Mouse (Mus musculus): ENCODE results near the gene Jaml. TPM values are rescaled to one million over a fixed set of nuclear protein-coding genes. Genes with fewer than 3 reads are reported as not detected.
A peak's percentile ranks its signal among the peaks of the same experiment; 100 is the strongest.
"Not testable (repeated sequence)": the region's sequence is repeated elsewhere in the genome, so short reads cannot be mapped to it uniquely, and the experiment has no call there.

Jaml gene
- total RNA-seq (2022): 1 to 10 TPM in 2 of 4 experiments, under 1 TPM in 1, not detected in 1; 0.74 to 1.5 (median 1.4) TPM

DNA sequence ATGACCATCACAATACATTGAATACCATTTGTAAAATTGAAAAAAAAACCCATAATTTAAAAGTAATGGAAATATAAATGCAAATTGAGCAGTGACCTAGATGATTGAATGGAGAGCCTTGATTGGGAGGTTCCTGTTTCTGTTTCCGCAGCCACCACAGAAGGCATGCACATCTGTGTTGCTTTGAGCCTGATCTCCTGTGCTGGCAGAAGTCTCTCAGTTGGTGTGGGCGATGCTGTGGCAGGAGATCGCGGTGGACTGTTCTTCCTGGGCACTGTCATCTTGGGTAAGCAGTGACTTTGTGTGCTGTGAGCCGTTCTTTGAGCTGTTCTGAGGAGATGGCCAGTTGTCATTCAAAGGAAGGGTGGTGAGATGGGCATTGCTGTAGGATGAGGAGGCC is at the start of gene Jaml:
TSS of gene Jaml (plus strand) at position 173 of the 400 bp plus-strand sequence.
- DNase-seq (ENCODE audit: low spot score in 2 of 2): no peak

- no peak for DNase-seq (ENCODE audit: low spot score in 2 of 2)
Measured at GRCm38 (mm10) chr9:45030341-45030740, 48.6 kb upstream of the Jaml start.

GRCm38 (mm10) chr9:45032261-45032660 is 46.7 kb upstream of the Jaml start:
- DNase-seq (ENCODE audit: low spot score in 2 of 2): no peak

- no peak for DNase-seq (ENCODE audit: low spot score in 2 of 2)
Measured at GRCm38 (mm10) chr9:45034526-45034925, 44.5 kb upstream of the Jaml start.

- DNase-seq (ENCODE audit: low spot score in 2 of 2): not testable (repeated sequence)
Measured at GRCm38 (mm10) chr9:45037803-45038202, 41.2 kb upstream of the Jaml start.

- no peak for DNase-seq (ENCODE audit: low spot score in 2 of 2)
Measured at GRCm38 (mm10) chr9:45039499-45039898, 39.5 kb upstream of the Jaml start, which contains the start of gene Mpzl2. Gene Mpzl2 (plus strand): TSS chr9:45039799.

DNA sequence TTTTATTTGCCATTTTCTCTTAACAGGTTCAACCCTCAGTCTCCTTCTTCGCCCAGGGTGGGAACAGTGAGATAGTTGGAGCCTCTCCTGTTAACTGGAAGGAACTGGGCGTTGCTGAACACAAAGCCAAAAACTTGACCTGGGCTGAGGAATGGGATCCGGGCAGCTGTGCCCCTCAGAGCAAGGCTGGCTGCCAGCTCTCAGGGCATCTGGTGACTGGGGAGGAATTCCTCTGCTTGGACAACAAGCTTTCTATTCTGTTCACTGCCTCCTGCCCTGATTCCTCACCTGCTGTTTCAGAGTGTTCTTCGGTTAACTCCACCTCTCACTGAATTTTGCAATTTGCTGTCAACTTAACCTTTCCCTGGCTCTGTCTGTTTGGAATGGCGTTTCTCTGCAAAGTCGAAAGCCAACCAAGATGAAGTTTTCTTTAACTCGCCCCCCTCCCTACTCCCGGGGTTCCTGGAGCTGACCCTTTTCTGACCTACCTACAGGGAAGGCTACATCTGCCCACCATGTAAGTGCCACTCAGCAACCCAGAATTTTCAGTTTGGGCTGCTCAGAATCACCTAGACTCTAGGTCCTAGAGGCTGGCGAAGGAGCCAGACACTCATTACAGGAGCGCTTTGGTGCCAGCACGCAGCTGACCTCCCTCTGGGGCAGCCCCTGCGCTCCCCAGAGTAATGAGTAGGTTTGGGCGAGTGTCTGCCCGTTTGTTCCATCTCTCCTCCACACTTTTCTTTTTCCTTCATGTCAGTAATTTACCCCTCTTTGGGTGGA is 38.7 kb upstream of the Jaml start:
- no peak for DNase-seq (ENCODE audit: low spot score in 2 of 2)

GRCm38 (mm10) chr9:45041131-45041838 is 37.7 kb upstream of the Jaml start:
- DNase-seq (ENCODE audit: low spot score in 2 of 2): no peak

DNA sequence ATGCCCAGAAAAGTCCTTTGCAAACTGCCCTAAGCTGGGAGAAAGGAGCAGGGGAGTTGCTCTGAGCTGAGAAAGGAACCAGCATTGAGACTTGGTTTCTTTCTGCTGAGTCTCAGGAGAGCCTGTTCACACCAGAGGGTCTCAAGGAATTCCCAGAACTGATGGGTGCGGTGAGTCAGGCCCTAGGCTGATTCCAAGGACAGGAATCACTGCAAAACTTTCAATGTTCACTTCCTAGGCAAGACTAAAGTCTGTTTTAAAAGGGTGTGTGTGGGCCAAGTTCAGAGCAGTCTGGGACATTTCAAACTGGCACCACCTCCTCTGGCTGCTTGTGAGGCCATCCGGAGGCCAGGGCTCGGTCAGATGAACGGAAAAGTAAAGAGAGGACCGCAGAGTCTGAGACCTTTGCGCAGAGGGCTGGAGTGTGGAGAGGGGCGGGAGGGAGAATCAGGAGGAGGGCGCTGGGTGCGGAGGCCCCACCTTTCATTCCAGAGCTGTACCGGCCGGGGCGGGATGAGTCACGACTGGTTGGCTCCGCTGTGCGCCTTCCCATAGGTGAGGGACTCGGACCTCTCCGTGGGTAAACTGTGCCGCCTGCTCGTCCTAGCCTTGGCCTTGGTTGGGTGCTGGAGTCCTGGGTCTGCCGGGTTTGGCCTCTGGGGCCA is 36.8 kb upstream of the Jaml start:
- no peak for DNase-seq (ENCODE audit: low spot score in 2 of 2)

DNA sequence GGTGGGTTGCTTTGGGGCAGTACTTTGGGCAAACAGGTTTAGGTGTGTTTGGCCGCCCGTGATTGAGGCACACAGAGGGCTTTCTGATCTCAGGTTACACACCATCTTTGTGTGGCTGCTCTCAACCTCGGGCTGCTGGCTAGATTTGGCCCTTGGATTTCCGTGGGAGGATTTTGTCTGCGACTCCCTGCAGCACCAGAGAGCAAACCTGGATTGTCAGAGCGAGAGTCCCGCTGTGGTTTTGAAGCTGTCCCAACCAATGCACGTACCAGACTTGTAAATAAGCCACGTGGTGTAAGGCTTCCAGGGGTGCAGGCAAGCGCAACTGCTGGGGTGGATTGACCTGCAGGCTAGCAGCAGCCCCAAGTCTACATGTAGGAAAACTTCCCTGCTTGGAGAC is 36.0 kb upstream of the Jaml start:
- DNase-seq (ENCODE audit: low spot score in 2 of 2): no peak

- no peak for DNase-seq (ENCODE audit: low spot score in 2 of 2)
Measured at GRCm38 (mm10) chr9:45046973-45047372, 32.0 kb upstream of the Jaml start.

- no peak for DNase-seq (ENCODE audit: low spot score in 2 of 2)
Measured at GRCm38 (mm10) chr9:45048511-45048910, 30.5 kb upstream of the Jaml start.

- no peak for DNase-seq (ENCODE audit: low spot score in 2 of 2)
Measured at GRCm38 (mm10) chr9:45049731-45050130, 29.3 kb upstream of the Jaml start.

GRCm38 (mm10) chr9:45050301-45050700 is 28.7 kb upstream of the Jaml start:
- no peak for DNase-seq (ENCODE audit: low spot score in 2 of 2)

- peak; percentile 71 to 82 for DNase-seq (ENCODE audit: low spot score in 2 of 2)
Measured at GRCm38 (mm10) chr9:45055082-45055713, 23.8 kb upstream of the Jaml start, which contains the start of gene Mpzl3. Gene Mpzl3 (plus strand): TSS chr9:45055186.

DNA sequence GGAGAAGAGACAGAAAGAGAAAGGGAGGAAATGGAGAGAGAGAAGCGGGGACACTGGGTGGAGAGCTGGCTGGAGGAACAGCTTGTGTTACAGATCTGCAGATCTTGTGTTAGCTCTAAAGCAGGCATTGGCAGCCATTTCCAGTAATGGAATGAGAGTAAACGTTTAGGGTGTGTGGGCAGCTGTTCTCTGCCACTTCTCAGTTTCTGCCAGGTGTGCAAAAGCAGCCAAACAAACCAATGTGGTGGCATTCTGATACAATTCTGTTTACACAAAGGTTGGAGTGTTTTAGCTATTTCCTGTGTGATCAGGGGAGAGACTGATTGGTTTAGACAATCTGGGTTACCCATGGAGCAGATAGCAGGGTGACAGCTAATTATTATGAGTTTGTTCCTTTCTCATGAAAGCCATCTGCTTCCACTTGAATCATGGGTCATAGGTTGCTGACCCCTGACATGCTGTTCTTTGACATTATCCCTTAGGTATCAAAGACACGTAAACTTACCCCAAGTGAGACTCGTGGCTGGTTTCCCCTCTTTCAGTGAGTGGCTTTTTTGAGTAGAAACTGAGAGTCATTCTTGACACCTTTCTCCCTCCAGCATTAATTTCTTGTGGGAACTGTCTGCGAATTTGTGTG is 20.6 kb upstream of the Jaml start:
- DNase-seq (ENCODE audit: low spot score in 2 of 2): no peak

GRCm38 (mm10) chr9:45060151-45060550 is 18.8 kb upstream of the Jaml start:
- no peak for DNase-seq (ENCODE audit: low spot score in 2 of 2)

DNA sequence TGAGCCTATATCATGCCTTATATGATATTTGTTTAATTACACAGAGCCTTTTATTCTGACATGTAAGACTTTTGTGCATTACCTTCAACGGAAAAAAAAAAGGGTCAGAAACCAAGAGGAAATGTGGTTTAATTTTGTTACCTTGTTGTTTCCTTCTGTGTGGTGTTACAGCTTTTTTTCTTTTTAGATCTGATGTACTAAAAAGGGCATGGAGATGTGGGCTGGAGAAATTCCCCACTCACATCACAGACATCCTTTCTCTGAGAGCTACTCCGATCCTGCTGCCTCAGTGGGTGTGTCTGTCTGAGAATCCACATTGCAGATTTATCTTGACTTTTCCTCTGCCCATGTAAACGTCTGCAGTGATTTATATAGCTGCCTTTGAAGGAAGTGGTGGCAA is 16.3 kb upstream of the Jaml start:
- no peak for DNase-seq (ENCODE audit: low spot score in 2 of 2)

- no peak for DNase-seq (ENCODE audit: low spot score in 2 of 2)
Measured at GRCm38 (mm10) chr9:45064421-45064820, 14.6 kb upstream of the Jaml start.

DNA sequence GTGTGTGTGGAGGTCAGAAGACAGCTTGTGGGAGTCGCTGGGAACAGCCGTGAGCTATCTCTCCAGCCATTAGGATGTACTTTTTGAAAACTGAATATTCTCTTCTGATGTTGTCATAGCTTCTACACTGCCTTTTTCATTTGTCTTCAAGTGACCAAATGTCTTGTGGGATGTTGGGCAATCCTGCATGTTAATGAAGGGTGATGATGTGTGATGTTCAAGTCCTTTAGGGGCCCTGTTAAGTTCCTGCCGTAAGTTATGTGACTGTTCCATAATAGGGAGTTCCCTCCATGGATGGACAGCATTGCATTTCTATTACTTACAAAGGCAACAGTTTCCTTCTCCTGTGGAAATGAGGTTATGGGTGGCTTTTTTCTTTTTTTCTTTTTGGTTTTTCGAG is 12.2 kb upstream of the Jaml start:
- DNase-seq (ENCODE audit: low spot score in 2 of 2): no peak

GRCm38 (mm10) chr9:45071800-45072199 is 7.2 kb upstream of the Jaml start:
- DNase-seq (ENCODE audit: low spot score in 2 of 2): no peak
